Mouse (Mus musculus): ENCODE data around the gene Myo18b. TPM values are rescaled to one million over a fixed set of nuclear protein-coding genes. Genes with fewer than 3 reads are reported as not detected.

The Myo18b gene
- polyA plus RNA-seq, 1 experiment from 2014 or later = 0.32 TPM

GRCm38 (mm10) chr5:112876846-112877390, 19.2 kb downstream of the Myo18b start:
- ATAC-seq (ENCODE audit: insufficient read depth) = no peak
- Histone ChIP-seq H3K4me2 (no peak overlapping the region), H3K27ac (replicated peaks) (no peak overlapping the region), H3K27me3 (no peaks in the 10 kb centered on the region; the same call in 1 of the 2 replicates), H3K4me1 (replicated peaks) (no peaks in the 10 kb centered on the region), H3K9ac (no peak overlapping the region), H3K4me3 (replicated peaks) (no peak overlapping the region), H3K36me3 (replicated peaks) (no peaks in the 10 kb centered on the region), H3K9me3 (replicated peaks) (no peaks in the 10 kb centered on the region)
- WGBS (ENCODE audit: insufficient replicate concordance) = 23% methylated on average over 4 of the region's 4 CpGs

- Histone ChIP-seq H3K27me3 (no peaks in the 10 kb centered on the region; the same call in 1 of the 2 replicates), H3K36me3 (replicated peaks) (no peaks in the 10 kb centered on the region), H3K9me3 (replicated peaks) (no peaks in the 10 kb centered on the region), H3K9ac (no peak overlapping the region), H3K27ac (replicated peaks) (no peak overlapping the region), H3K4me1 (replicated peaks) (no peaks in the 10 kb centered on the region), H3K4me2 (no peak overlapping the region), H3K4me3 (replicated peaks) (no peak overlapping the region)
- ATAC-seq (ENCODE audit: insufficient read depth) = no peak
- WGBS (ENCODE audit: insufficient replicate concordance) = 43% methylated on average over 6 of the region's 6 CpGs
Observed at GRCm38 (mm10) chr5:112872999-112873398, 23.2 kb downstream of the Myo18b start.

- Histone ChIP-seq H3K4me2 (no peak overlapping the region), H3K4me1 (replicated peaks) (no peaks in the 10 kb centered on the region), H3K27ac (replicated peaks) (no peak overlapping the region), H3K4me3 (replicated peaks) (no peak overlapping the region), H3K9me3 (replicated peaks) (no peaks in the 10 kb centered on the region), H3K9ac (no peak overlapping the region), H3K27me3 (no peaks in the 10 kb centered on the region; the same call in 1 of the 2 replicates), H3K36me3 (replicated peaks) (no peaks in the 10 kb centered on the region)
- WGBS (ENCODE audit: insufficient replicate concordance) = 18% methylated on average over 9 of the region's 9 CpGs
- ATAC-seq (ENCODE audit: insufficient read depth) = no peak
Observed at GRCm38 (mm10) chr5:112870729-112871128, 25.4 kb downstream of the Myo18b start.

GRCm38 (mm10) chr5:112868620-112869019, 27.5 kb downstream of the Myo18b start:
- no peak for ATAC-seq (ENCODE audit: insufficient read depth)
- Histone ChIP-seq H3K27ac (replicated peaks) (no peak overlapping the region), H3K9ac (no peak overlapping the region), H3K36me3 (replicated peaks) (no peaks in the 10 kb centered on the region), H3K27me3 (no peaks in the 10 kb centered on the region; the same call in 1 of the 2 replicates), H3K9me3 (replicated peaks) (no peaks in the 10 kb centered on the region), H3K4me3 (replicated peaks) (no peak overlapping the region), H3K4me1 (replicated peaks) (no peaks in the 10 kb centered on the region), H3K4me2 (no peak overlapping the region)
- WGBS (ENCODE audit: insufficient replicate concordance) = 63% methylated on average over 5 of the region's 5 CpGs

- H3K9ac ChIP-seq = no peak overlapping the region
- no peak for ATAC-seq (ENCODE audit: insufficient read depth)
- WGBS (ENCODE audit: insufficient replicate concordance) = 32% methylated on average over 4 of the region's 4 CpGs
- no peaks in the 10 kb centered on the region for H3K4me1 ChIP-seq (replicated peaks)
- H3K4me3 ChIP-seq (replicated peaks) = no peak overlapping the region
- H3K27me3 ChIP-seq = no peaks in the 10 kb centered on the region
- no peak overlapping the region for H3K4me2 ChIP-seq
- H3K9me3 ChIP-seq (replicated peaks) = no peaks in the 10 kb centered on the region
- H3K27ac ChIP-seq (replicated peaks) = no peak overlapping the region
- no peaks in the 10 kb centered on the region for H3K36me3 ChIP-seq (replicated peaks)
Observed at GRCm38 (mm10) chr5:112864719-112865367, 31.3 kb downstream of the Myo18b start.

GRCm38 (mm10) chr5:112859379-112860035, 36.7 kb downstream of the Myo18b start:
- Histone ChIP-seq H3K27me3 (no peaks in the 10 kb centered on the region), H3K36me3 (replicated peaks) (no peaks in the 10 kb centered on the region), H3K4me1 (replicated peaks) (no peaks in the 10 kb centered on the region), H3K9ac (no peak overlapping the region), H3K27ac (replicated peaks) (no peak overlapping the region), H3K4me2 (no peak overlapping the region), H3K4me3 (replicated peaks) (no peak overlapping the region), H3K9me3 (replicated peaks) (no peaks in the 10 kb centered on the region)
- WGBS (ENCODE audit: insufficient replicate concordance) = 56% methylated on average over 12 of the region's 12 CpGs
- no peak for ATAC-seq (ENCODE audit: insufficient read depth)

- 49% methylated on average over 8 of the region's 8 CpGs for WGBS (ENCODE audit: insufficient replicate concordance)
- no peaks in the 10 kb centered on the region for H3K27me3 ChIP-seq
- H3K4me3 ChIP-seq (replicated peaks) = no peak overlapping the region
- no peak overlapping the region for H3K4me2 ChIP-seq
- ATAC-seq (ENCODE audit: insufficient read depth) = no peak
- no peak overlapping the region for H3K9ac ChIP-seq
- H3K27ac ChIP-seq (replicated peaks) = no peak overlapping the region
- no peaks in the 10 kb centered on the region for H3K4me1 ChIP-seq (replicated peaks)
- H3K36me3 ChIP-seq (replicated peaks) = no peaks in the 10 kb centered on the region
- no peaks in the 10 kb centered on the region for H3K9me3 ChIP-seq (replicated peaks)
Observed at GRCm38 (mm10) chr5:112853179-112853578, 43.0 kb downstream of the Myo18b start.

- H3K4me2 ChIP-seq = no peak overlapping the region
- no peak for ATAC-seq (ENCODE audit: insufficient read depth)
- no peaks in the 10 kb centered on the region for H3K9me3 ChIP-seq (replicated peaks)
- H3K36me3 ChIP-seq (replicated peaks) = no peaks in the 10 kb centered on the region
- no peak overlapping the region for H3K4me3 ChIP-seq (replicated peaks)
- H3K27me3 ChIP-seq = no peaks in the 10 kb centered on the region
- no peak overlapping the region for H3K9ac ChIP-seq
- WGBS (ENCODE audit: insufficient replicate concordance) = 27% methylated on average over 5 of the region's 5 CpGs
- no peaks in the 10 kb centered on the region for H3K4me1 ChIP-seq (replicated peaks)
- H3K27ac ChIP-seq (replicated peaks) = no peak overlapping the region
Observed at GRCm38 (mm10) chr5:112851389-112851788, 44.8 kb downstream of the Myo18b start.

GRCm38 (mm10) chr5:112848586-112849280, 47.4 kb downstream of the Myo18b start:
- no peak overlapping the region for H3K9ac ChIP-seq
- no peaks in the 10 kb centered on the region for H3K9me3 ChIP-seq (replicated peaks)
- H3K27me3 ChIP-seq = no peaks in the 10 kb centered on the region
- H3K4me2 ChIP-seq = no peak overlapping the region
- H3K36me3 ChIP-seq (replicated peaks) = no peaks in the 10 kb centered on the region
- no peak overlapping the region for H3K4me3 ChIP-seq (replicated peaks)
- WGBS (ENCODE audit: insufficient replicate concordance) = 7% methylated on average over 16 of the region's 16 CpGs
- H3K4me1 ChIP-seq (replicated peaks) = no peaks in the 10 kb centered on the region
- no peak overlapping the region for H3K27ac ChIP-seq (replicated peaks)
- ATAC-seq (ENCODE audit: insufficient read depth) = no peak

GRCm38 (mm10) chr5:112847985-112848542, 48.1 kb downstream of the Myo18b start:
- H3K9ac ChIP-seq = no peak overlapping the region
- H3K27me3 ChIP-seq = no peaks in the 10 kb centered on the region
- no peak overlapping the region for H3K4me3 ChIP-seq (replicated peaks)
- no peaks in the 10 kb centered on the region for H3K9me3 ChIP-seq (replicated peaks)
- H3K4me1 ChIP-seq (replicated peaks) = no peaks in the 10 kb centered on the region
- no peak overlapping the region for H3K27ac ChIP-seq (replicated peaks)
- ATAC-seq (ENCODE audit: insufficient read depth) = no peak
- WGBS (ENCODE audit: insufficient replicate concordance) = 21% methylated on average over 25 of the region's 25 CpGs
- H3K36me3 ChIP-seq (replicated peaks) = no peaks in the 10 kb centered on the region
- no peak overlapping the region for H3K4me2 ChIP-seq

GRCm38 (mm10) chr5:112846146-112846545, 50.0 kb downstream of the Myo18b start:
- Histone ChIP-seq H3K9ac (no peak overlapping the region), H3K27ac (replicated peaks) (no peak overlapping the region), H3K27me3 (no peaks in the 10 kb centered on the region), H3K4me2 (no peak overlapping the region), H3K4me3 (replicated peaks) (no peak overlapping the region), H3K9me3 (replicated peaks) (no peaks in the 10 kb centered on the region), H3K36me3 (replicated peaks) (no peaks in the 10 kb centered on the region), H3K4me1 (replicated peaks) (no peaks in the 10 kb centered on the region)
- no peak for ATAC-seq (ENCODE audit: insufficient read depth)
- 58% methylated on average over 11 of the region's 11 CpGs for WGBS (ENCODE audit: insufficient replicate concordance)

All from liver, embryonic 15.5 days (tissue).